Mouse (Mus musculus) heart, embryonic 12.5 days (tissue): ENCODE measurements at regions not wholly inside any gene's neighbourhood (a gene's known extent, or its start where the extent isn't known, plus 50 kb on each side); places are given as distances from the start of the nearest gene placed in this dataset.
A peak's percentile ranks its signal among the peaks of the same experiment; 100 is the strongest.

ENCODE experiments used
- ATAC-seq: fragments of 200-750 bp; cut with Nextera tagmentation; 2 replicates; pipeline ENCODE4 v1.8.0; 2017; ENCODE audit warnings: moderate TSS enrichment, moderate library complexity; ENCODE audit not compliant: insufficient number of reproducible peaks, low FRiP score
- H3K27ac ChIP-seq: fragments of 300-500 bp; sonication (generic); 2 replicates; pipeline ENCODE4 v1.5.1; 2016; ENCODE audit warnings: mild to moderate bottlenecking, moderate library complexity; ENCODE audit not compliant: poor library complexity, severe bottlenecking
- H3K27me3 ChIP-seq: fragments of 300-500 bp; sonication (generic); replicated peaks from 2 replicates; pipeline ENCODE4 v1.6.1; 2016; ENCODE audit warnings: mild to moderate bottlenecking, moderate library complexity
- H3K36me3 ChIP-seq: fragments of 300-500 bp; sonication (generic); 2 replicates; pipeline ENCODE4 v1.6.1; 2016; ENCODE audit warnings: mild to moderate bottlenecking, moderate library complexity
- H3K4me1 ChIP-seq: fragments of 300-500 bp; sonication (generic); replicated peaks from 2 replicates; pipeline ENCODE4 v1.6.1; 2016; ENCODE audit warnings: mild to moderate bottlenecking
- H3K4me2 ChIP-seq: fragments of 300-500 bp; sonication (generic); 2 replicates; pipeline ENCODE4 v1.6.1; 2016; ENCODE audit warnings: mild to moderate bottlenecking, moderate library complexity
- H3K4me3 ChIP-seq: fragments of 300-500 bp; sonication (generic); 2 replicates; pipeline ENCODE4 v1.5.1; 2016; ENCODE audit warnings: mild to moderate bottlenecking
- H3K9ac ChIP-seq: fragments of 300-500 bp; sonication (generic); 2 replicates; pipeline ENCODE4 v1.6.1; 2016; ENCODE audit warnings: mild to moderate bottlenecking, moderate library complexity
- H3K9me3 ChIP-seq: fragments of 300-500 bp; sonication (generic); replicated peaks from 2 replicates; pipeline ENCODE4 v1.6.1; 2016; ENCODE audit warnings: mild to moderate bottlenecking, moderate library complexity
- WGBS: fragments of 180-500 bp; shearing (Covaris S2); methylation state at CpG from one replicate; pipeline ENCODE4 v1.1.7; 2016; 5-methylcytosine and 5-hydroxymethylcytosine counted together

DNA sequence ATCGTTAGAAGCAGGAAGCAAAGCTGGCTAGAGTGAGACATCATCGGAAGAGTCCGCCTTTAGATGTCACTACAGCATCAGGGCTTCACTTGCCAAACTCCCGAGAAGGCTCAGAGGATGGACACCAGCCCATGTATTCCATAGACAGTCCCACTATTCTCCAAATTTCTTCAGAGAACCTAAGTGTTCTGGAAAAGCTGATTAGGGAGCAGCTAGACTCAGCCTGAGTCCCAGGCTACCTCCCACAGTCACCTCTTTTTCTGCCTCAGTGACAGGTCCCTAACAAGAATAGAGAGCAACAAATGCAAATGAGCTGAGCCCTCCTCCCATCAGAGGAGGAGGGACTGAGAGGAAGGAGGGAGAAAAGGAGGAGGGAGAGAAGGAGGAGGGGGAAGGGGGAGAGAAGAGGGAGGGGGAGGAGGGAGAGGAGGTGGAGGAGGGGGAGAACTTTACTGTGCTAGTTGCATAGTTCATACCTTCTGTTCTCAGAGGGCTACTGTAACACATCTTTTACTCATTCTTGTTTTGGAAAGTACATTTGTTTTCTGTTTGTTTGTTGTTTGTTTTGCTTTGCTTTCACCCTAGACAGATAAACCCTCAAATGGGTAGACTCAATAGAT is 465.8 kb downstream of the Tmem182 start:
- Histone ChIP-seq H3K4me3 (no peak overlapping the region), H3K36me3 (no peaks in the 10 kb centered on the region), H3K27ac (no peak overlapping the region), H3K4me2 (no peak overlapping the region), H3K27me3 (no peaks in the 10 kb centered on the region), H3K9ac (no peak overlapping the region), H3K4me1 (peaks cover 10% of the 10 kb centered on the region), H3K9me3 (no peaks in the 10 kb centered on the region)
- no peak for ATAC-seq
- WGBS: 34% methylated on average over 4 of the region's 4 CpGs

DNA sequence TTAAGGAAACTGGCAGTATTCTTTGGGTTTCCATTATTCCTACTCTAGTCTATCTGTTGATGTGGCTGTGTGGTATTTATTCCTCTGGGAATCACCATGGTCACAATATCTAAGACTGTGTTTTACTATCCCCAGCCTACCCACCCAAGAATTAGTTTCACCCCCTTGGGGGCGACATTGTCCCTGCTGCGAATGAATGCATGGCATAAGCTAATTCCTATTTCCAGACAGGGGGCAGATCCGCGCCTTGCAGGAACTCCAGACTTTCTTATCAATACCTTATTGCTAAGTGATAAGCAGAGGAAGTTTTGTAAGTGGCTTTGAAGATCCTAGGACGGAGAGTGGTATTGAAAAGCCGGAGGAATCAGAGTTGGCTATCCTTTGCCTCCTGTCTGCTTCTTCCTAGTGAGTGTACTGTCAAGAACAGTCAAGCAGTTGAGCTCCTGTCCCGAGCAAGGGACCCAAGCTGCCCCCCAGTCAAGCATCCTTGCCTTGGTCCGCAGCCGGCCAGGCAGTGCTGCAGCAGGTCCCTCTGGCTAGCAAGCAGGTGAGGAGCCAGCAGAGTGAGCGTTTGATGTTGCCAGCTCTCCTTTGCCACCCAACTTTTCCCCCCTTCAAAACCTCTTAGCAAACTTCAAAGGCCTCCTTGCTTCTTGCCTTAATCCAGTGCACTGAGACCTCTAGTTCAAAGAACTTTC is 469.3 kb downstream of the Tmem182 start:
- Histone ChIP-seq H3K27ac (no peak overlapping the region), H3K4me3 (peak overlapping the region; percentile 24), H3K4me1 (peaks cover 10% of the 10 kb centered on the region), H3K36me3 (no peaks in the 10 kb centered on the region), H3K9me3 (no peaks in the 10 kb centered on the region), H3K27me3 (no peaks in the 10 kb centered on the region), H3K4me2 (peak overlapping the region; percentile 67), H3K9ac (peak overlapping the region; percentile 31; the same call in 1 of the 2 replicates)
- no peak for ATAC-seq
- WGBS: 4% methylated on average over 10 of the region's 10 CpGs

DNA sequence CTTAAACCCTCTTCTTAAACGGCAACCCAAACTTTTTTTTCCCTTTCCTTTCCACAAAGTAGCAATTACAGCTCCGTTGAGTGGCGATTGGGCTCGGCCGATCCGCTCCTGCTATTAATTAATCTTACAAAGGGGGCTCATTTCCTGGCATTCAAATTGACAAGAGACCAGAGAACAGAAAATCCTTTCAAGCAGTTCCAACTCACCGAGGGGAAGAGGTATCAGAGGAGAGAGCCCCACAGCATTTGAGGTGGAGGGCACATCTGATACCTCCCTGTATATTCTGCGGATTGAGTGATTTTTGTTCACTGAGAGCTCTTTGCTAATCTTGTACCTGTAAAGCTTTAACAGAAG is 469.8 kb downstream of the Tmem182 start:
- peak overlapping the region; percentile 67 for H3K4me2 ChIP-seq
- H3K27me3 ChIP-seq: no peaks in the 10 kb centered on the region
- H3K27ac ChIP-seq: no peak overlapping the region
- no peaks in the 10 kb centered on the region for H3K36me3 ChIP-seq
- WGBS: 8% methylated on average over 8 of the region's 8 CpGs
- H3K4me1 ChIP-seq: peaks cover 10% of the 10 kb centered on the region
- H3K9me3 ChIP-seq: 0 out of 2 replicates have a peak, but pooled peaks cover 2% of the 10 kb centered on the region
- H3K9ac ChIP-seq: 0 out of 2 replicates have a peak overlapping the region, but pooled peaks have one; percentile 31
- H3K4me3 ChIP-seq: peak overlapping the region; percentile 24
- ATAC-seq: no peak

DNA sequence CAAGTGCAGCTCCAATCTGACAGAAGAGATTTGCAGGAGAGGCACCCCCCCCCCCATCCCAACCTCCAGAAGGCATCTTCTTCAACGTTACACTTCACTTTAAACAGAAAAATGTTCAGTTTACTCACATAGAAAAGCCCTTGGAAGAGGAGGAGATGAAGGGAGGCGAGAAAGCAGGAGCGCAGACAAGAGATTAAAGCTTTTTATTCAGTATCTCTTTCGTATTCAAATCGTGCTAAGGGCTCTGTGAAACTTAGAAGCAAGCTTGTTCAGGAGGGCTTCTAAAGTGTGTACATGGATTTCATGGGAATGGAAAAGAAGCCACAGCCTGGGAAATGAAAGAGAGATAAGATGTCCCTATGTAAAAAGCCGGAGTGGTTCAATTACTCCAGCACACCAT is 470.2 kb downstream of the Tmem182 start:
- no peak overlapping the region for H3K9ac ChIP-seq

DNA sequence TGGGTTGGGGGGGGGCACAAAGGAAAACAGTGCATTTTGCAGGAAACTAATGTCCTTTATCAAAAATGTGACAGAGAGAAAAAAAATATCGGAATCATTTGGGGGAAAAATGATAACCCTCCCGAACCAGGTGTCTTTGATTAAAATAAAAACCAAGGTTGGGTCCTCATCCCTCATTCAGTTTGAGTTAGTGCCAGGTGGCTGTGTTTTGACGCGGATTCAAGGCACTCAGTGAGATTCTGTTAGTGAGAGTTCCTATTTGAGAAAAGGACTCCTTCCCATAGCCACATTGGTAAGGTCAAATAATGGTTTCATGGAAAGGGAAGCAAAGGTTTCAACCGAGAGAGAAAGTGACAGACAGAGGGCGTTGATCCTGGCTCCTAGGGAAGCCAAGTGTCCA is 470.9 kb downstream of the Tmem182 start:
- Histone ChIP-seq H3K36me3 (no peaks in the 10 kb centered on the region), H3K4me2 (no peak overlapping the region), H3K4me1 (peaks cover 10% of the 10 kb centered on the region), H3K9me3 (0 out of 2 replicates have a peak, but pooled peaks cover 4% of the 10 kb centered on the region), H3K4me3 (no peak overlapping the region), H3K27me3 (no peaks in the 10 kb centered on the region), H3K9ac (no peak overlapping the region), H3K27ac (no peak overlapping the region)
- ATAC-seq: no peak
- 45% methylated on average over 6 of the region's 6 CpGs for WGBS

More for the DNA sequence above, 470.2 kb downstream of the Tmem182 start:
- ATAC-seq: no peak
- H3K9me3 ChIP-seq: 0 out of 2 replicates have a peak, but pooled peaks cover 4% of the 10 kb centered on the region
- 20% methylated on average over 6 of the region's 6 CpGs for WGBS
- peak overlapping the region; percentile 67 for H3K4me2 ChIP-seq
- no peaks in the 10 kb centered on the region for H3K27me3 ChIP-seq
- no peaks in the 10 kb centered on the region for H3K36me3 ChIP-seq
- H3K4me3 ChIP-seq: peak overlapping the region; percentile 24
- peaks cover 10% of the 10 kb centered on the region for H3K4me1 ChIP-seq
- no peak overlapping the region for H3K27ac ChIP-seq

DNA sequence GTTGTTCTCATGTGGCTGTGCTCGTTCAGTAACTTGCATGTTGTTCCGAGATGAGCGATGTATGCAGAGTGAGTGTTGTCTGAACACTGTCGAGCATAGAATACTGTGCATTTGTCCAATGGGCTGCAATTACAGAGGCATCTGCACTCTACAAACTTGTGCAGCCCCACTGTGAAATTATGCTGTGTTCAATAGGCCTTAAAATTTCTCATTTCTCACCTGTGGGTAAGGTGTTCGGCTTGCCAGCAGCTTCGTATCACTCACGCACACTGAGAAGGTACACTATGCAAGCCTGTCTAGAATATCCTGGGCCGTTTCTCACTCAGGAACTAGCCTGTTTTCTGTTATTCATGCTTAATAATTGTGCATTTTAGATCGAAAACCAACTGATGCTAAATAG is 479.8 kb downstream of the Tmem182 start:
- no peak overlapping the region for H3K27ac ChIP-seq
- 85% methylated on average over 9 of the region's 9 CpGs for WGBS
- no peak overlapping the region for H3K4me3 ChIP-seq

DNA sequence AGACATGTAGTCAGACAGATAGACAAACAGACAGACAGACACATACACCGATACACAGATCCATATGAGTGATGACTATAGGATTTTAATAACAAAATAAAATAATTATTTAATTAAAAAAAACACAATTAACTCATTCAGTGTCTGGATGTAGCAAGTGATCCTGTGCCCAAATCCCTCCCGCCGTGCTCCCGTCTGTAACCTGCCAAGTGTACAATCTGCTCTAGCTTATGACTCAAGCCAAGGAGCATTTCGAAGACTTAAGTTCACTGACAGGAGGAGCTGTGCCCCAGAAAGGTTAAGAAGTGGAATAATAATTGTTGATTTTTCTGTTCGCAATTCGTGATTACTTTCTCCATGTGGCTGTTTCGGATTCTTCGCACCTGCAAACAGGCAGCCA is 480.8 kb downstream of the Tmem182 start:
- H3K27ac ChIP-seq: no peak overlapping the region
- ATAC-seq: no peak
- no peaks in the 10 kb centered on the region for H3K4me1 ChIP-seq
- H3K27me3 ChIP-seq: no peaks in the 10 kb centered on the region
- no peak overlapping the region for H3K4me2 ChIP-seq
- no peaks in the 10 kb centered on the region for H3K36me3 ChIP-seq
- 89% methylated on average over 9 of the region's 9 CpGs for WGBS
- no peak overlapping the region for H3K9ac ChIP-seq
- H3K9me3 ChIP-seq: no peaks in the 10 kb centered on the region
- no peak overlapping the region for H3K4me3 ChIP-seq

More for the DNA sequence above, 479.8 kb downstream of the Tmem182 start:
- Histone ChIP-seq H3K36me3 (no peaks in the 10 kb centered on the region), H3K27me3 (no peaks in the 10 kb centered on the region), H3K9me3 (0 out of 2 replicates have a peak, but pooled peaks cover 2% of the 10 kb centered on the region), H3K9ac (no peak overlapping the region), H3K4me2 (no peak overlapping the region), H3K4me1 (no peaks in the 10 kb centered on the region)
- ATAC-seq: no peak

DNA sequence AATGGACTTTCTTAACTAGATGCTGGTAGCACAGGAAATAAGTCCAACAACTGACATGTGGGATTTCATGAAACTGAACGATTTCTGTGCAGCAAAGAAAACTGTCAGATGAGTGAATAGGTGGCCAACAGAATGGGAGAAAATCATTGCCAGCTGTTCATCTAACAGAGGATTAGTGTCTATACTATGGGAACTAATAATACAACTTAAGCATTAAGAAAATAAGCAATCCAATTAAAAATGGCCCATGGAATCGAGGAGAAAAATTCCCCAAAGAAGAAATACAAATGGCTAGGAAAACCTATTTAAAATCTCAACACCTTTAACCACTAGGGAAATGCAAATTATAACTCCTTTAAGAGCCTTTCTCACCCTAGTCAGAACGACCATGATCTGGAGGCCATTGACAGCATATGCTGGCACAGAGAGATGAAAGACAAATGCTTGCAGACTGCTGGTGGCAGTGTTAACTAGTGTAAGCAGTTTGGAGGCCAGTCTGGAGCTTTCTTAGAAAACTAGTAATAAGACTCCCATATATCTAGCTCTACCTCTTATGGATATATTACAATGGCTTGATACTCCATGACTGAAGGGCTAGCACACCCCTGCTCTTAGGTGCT is 521.6 kb downstream of the Tmem182 start:
- Histone ChIP-seq H3K9me3 (no peaks in the 10 kb centered on the region), H3K4me1 (no peaks in the 10 kb centered on the region), H3K4me3 (no peak overlapping the region), H3K36me3 (no peaks in the 10 kb centered on the region), H3K27ac (no peak overlapping the region), H3K9ac (no peak overlapping the region), H3K4me2 (no peak overlapping the region), H3K27me3 (no peaks in the 10 kb centered on the region)
- no peak for ATAC-seq
- 49% methylated on average over 3 of the region's 3 CpGs for WGBS

DNA sequence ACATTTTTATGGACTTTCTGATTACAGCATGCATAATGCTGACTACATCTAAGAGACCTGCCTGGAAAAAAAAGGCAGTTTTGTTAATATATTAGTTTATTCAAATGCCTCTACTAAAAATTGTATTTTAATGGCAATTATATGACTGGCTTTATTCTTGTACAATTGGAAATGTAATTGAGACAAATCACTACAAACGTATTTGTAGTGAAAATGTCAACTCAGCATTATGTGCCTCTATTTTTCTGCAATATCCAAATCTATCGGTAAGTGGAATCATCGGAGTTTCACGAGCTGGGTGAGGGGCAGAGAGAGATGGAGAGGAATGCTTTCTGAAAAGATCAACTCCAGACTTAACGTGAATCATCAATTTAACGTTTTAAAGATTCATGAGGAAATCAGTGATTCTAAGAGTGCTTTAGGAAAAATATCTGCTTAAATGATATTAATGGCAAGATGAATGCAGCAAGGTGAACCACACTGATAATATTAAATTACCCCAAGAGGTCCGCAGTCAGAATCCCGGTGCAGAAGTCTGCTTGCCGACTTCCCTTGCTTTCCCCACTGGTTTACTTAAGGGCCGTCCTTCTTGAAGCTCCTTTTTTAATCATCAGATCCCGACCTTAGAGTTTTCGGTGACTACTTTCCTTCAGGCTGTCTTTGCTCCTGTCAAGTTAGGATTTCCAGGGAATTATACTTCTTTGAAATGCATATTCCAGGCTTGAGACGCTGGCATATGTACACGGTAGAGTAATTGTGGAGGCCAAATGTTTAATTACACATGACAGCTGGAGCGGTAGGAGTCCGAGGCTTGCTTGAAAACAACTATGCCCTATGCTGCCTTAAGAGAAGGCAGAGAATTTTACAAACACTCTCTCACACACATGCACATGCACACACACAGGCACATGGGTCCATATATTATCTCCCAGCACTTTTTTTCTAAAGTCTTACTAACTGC is 544.7 kb downstream of the Tmem182 start:
- H3K4me1 ChIP-seq: no peaks in the 10 kb centered on the region
- no peak overlapping the region for H3K27ac ChIP-seq
- H3K27me3 ChIP-seq: no peaks in the 10 kb centered on the region
- H3K4me2 ChIP-seq: no peak overlapping the region
- ATAC-seq: no peak
- no peak overlapping the region for H3K9ac ChIP-seq
- WGBS: 79% methylated on average over 16 of the region's 16 CpGs
- H3K9me3 ChIP-seq: no peaks in the 10 kb centered on the region
- no peak overlapping the region for H3K4me3 ChIP-seq
- H3K36me3 ChIP-seq: no peaks in the 10 kb centered on the region

DNA sequence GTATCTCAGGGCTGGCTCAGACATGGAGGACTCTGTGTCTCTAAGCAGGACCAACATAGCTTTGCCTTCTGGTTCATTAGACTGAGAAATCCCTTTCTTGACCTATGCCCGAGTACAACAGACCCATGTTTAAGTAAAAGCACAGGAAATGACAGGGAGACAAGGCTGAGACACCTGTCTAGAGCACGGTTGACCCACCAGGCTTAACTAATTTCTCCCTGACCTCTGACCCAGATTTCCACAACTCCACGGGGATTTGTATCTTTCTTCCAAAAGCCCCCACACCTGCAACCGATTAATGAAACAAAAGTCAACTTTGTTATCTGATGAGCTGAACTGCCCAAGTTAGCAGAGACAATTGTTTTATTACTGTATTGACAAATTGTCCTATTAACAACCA is 553.7 kb downstream of the Tmem182 start:
- Histone ChIP-seq H3K27ac (no peak overlapping the region), H3K4me2 (no peak overlapping the region), H3K27me3 (no peaks in the 10 kb centered on the region), H3K9ac (no peak overlapping the region), H3K4me3 (no peak overlapping the region), H3K4me1 (no peaks in the 10 kb centered on the region), H3K9me3 (no peaks in the 10 kb centered on the region), H3K36me3 (no peaks in the 10 kb centered on the region)
- WGBS: 42% methylated on average over 4 of the region's 4 CpGs
- no peak for ATAC-seq

DNA sequence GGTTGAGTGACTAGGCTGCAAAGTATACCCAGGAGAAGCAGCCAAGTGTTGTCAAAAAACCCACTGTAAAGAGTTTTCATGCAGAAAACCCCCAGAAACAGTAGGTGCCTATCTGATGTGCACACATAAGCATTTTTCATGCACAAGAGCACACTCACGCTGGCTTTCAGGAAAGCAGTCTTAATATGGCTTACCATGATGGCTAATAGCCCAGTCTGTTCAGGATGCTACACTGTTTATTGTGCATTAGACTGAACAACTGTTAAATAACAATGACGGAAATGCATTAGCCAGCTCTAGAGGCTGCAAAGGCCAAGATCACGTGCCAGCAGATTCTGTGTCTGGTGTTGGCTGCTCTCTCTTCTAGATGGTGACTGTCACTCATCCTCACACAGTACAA is 556.1 kb downstream of the Tmem182 start:
- no peak overlapping the region for H3K4me3 ChIP-seq
- H3K36me3 ChIP-seq: no peaks in the 10 kb centered on the region
- no peak overlapping the region for H3K9ac ChIP-seq
- no peaks in the 10 kb centered on the region for H3K9me3 ChIP-seq
- ATAC-seq: no peak
- no peak overlapping the region for H3K4me2 ChIP-seq
- no peak overlapping the region for H3K27ac ChIP-seq
- no peaks in the 10 kb centered on the region for H3K27me3 ChIP-seq
- no peaks in the 10 kb centered on the region for H3K4me1 ChIP-seq
- WGBS: 73% methylated on average over 3 of the region's 3 CpGs
